Mouse (Mus musculus): ENCODE results near the gene Ank3.

The Ank3 gene

DNA sequence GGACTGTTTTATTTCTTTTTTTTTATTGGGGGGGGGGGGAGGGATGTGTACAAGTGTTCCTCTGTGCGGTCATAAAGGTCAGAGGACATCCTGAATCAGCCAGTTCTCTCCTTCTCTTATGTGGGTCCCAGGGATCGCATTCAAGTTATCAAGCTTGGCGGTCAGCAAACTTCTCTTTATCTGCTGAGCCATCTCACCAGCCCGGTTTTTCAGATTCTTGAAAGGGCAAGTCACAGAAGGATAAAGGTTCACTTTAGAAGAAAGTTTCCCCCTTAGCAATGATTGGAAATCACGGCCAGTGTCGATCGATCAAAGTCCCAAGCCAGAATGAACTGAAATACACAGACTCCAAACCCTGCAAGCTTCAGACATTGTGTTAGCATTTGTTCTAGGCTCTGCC lies 651.2 kb downstream of the Ank3 start:
- peak; percentile 33 to 67 for DNase-seq (ENCODE audit: low spot score in 2 of 2)

DNA sequence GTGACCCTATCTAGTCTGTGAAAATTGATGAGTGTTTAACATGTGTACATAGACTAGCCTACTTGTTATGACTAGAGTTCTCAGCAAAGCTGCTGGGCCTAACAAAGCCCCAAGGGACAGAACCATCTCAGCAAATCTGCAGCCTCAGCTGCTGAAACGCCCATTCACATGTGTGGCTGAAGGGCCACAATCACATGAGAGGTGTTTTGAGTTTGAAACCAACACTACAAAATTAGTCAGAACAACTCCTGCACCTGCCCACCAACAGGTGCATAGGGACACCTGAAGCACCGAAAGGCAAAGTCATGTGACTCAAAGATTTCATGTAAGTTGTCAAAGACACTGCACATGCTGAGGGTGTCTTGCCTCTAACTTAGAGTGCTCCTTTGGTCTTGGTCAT lies 656.7 kb downstream of the Ank3 start:
- DNase-seq (ENCODE audit: low spot score in 2 of 2): no peak

DNA sequence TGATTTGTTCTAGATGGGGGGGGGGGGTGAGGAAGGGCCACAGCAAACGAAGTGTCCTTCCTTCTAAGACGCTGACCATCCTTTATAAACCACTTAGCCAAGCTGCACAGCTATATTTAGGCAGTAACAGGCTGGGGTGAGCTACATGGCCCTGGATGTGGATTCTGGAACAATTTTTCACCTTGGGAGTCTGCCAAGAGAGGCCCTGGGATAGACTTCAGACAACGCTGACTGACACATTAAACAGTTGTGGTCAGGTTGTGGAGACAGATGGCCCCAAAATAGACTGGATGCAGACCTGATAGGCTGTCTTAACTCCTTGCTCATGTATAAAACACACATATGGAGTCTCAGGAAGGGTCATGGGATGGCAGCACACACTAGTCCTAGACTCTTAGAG lies 658.5 kb downstream of the Ank3 start:
- no peak for DNase-seq (ENCODE audit: low spot score in 2 of 2)

DNA sequence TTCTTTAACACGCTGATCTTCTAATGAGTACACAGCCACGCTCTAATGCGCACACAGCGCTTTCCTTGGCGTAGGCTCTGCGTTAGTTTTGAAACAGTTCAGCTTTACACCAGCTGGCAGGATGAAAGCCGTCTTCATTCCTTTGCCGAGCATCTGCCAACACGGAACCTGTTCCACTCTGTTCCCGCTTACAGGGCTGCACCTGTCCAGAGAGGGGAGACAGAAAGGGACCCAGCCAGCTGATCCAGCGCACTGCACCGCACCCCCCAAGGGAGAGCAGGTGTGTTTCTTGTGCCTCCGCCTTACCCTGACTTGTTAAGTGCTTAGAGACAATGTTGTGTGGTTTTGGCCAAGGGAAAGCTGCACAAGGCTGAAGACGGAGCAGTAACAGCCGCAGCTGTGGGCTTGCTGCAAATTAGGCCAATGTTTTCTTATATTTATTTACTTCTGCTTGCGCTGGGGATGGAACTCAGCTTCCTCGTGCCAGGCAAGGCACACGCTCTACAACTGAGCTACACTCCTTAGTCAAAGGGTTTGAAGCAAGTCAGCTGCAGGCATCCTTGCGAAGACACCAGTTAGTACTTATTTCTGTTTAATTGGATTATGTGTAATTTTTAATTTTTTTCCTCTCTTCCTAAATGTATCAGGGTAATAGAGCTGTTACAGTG lies 661.6 kb downstream of the Ank3 start:
- DNase-seq (ENCODE audit: low spot score in 2 of 2): peak in 1 of 2 experiments; percentile 11

DNA sequence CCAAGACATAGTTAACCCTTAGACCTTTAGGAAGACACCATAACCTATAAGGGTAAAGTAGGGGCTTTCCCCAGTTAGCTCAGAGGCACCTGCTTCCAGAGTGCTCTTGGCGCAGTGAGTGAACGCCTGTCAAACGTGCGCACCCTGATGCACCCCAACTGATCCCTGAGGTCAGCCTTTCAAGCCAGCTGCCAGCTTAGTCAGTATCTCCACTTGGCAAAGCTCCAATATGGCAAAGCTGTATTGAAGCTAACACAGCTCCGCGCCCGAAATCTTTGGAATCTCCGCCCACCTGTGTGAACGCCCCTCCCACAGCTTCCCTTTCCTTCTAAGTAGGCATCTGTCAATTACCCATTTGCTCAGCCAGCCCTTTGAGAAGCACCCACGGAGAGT lies 662.1 kb downstream of the Ank3 start:
- DNase-seq (ENCODE audit: low spot score in 2 of 2): peak; percentile 12 to 18

DNA sequence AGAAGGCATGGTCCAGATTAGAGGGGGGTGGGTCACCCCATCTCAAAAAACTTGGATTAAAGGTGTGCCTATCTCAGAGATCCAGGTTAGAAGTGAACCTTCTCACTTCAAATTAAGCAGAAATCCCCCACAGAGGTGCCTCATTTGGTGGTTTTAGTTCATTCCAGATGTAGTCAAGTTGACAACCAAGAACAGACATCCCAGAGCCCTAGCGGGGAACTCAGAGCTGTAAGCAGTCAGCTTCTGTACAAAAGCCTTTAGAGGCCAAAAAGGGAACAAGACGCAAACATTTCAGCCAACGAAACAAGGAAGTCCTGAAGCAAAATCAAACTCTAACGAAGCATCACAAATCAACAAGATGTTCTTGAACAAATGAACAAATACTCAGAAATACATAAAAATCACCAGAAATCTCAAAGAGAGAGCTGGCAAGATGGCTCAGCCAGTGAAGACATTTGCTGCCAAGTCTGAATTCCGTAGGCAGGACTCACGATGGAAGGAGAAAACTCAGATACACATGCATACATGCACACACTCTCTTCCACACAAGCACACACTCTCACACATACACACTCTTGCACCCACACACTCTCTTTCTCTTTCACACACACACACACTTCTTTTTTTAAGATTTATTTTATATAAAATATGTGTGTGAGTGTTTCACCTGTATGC lies 665.4 kb downstream of the Ank3 start:
- no peak for DNase-seq (ENCODE audit: low spot score in 2 of 2)

DNA sequence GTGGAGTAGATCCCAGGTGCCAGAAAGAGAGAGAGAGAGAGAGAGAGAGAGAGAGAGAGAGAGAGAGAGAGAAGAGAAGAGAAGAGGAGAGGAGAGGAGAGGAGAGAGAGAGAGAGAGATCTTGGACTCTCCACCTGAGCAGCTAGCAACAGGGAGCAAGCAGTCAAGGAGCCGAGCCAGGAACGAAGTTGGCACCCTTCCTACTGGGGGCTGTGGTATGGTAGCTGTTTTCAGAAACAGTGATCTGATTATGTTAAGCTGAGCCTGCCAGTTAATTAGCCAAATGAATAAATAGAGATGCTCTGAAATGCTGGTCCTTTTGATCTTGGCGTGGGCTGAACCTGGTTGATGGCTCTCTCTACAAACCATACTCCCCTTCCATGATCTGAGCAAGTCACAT lies 666.6 kb downstream of the Ank3 start:
- no peak for DNase-seq (ENCODE audit: low spot score in 2 of 2)

DNA sequence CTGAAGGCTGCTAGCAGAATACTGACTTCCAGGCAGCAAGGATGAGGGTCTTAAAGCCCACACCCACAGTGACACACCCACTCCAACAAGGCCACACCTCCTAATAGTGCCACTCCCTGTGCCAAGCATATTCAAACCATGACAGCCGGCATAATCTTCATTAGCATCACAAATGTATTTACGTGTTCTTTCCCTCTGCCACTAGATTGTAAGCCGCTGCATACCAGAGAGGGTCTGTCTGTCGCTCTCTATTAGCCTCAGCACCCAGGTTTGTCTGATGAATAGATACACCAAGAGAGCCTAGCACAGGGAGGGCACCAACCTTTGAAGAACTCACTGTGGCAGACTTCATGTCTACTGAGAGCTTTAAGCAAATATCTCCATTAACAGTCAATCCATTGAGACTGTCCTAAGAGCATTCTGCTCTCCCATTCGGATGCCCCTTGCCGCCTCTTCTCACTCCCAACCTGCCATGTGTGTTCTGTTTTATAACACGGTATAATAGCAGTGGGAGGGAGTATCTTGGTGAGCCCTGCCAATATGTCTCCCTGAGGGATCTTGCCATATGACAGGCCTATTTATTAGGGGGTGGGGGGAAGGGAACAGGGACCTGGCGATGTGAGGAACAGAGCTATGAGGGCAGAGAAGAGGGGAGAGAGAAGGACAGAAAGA lies 668.1 kb downstream of the Ank3 start:
- DNase-seq (ENCODE audit: low spot score in 2 of 2): no peak

DNA sequence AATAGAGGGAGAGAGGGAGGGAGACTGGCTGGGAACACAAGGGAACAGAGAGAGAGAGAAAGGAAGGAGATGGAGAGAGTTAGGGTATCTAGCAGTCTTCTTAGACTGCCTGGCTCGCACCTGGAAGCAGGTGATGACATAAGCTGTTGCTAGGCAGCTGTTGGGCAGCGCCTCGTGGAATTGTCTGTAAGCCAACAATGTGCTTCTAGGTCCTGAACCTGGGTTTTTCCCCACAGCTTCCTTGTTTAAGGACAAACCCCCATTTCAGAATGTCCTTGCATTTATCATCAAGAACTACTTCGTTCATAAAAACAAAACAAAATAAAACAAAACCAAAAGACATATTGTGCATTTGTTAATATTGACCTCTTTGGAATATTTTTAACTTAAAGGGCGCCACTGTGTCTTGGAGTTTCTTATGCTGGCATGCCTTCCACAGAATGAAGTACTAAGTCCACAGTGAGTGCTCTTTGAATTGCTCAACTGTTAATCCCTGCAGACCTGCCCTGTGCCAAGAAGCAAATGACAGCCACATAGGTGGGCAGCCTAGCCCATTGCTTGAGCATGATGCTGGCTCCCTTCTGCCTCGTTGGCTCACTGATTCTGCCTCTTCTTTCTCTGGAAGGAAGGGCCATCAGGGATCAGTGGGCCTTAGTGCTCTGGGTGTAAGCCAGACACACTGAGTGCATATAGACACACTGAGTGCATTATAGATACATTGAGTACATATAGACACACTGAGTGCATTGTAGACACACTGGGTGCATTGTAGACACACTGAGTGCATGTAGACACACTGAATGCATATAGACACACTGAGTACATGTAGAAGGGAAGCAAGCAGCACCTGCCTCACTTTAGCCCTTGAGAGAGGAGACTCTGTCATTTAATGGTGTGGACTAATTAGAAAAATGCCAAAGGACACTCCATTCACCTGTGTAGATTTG lies 668.9 kb downstream of the Ank3 start:
- DNase-seq (ENCODE audit: low spot score in 2 of 2): no peak

DNA sequence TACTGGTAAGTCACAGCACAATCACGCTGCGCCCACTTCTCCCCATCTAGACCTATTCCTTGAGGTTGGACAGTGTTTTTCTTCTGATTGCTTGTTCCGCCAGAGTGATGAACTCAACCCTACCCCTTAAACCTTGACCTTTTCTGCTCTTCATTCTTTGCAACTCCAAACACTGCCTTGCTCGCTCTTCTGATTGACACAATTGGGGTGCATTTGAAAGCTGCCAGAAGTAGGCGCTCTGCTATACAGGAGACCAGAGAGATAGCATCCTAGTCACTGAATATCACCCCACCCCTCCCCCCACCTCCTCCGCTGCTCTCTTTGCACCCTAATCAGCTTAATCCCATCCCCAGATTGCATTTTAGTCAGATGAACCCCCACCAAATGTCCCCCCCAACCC lies 670.7 kb downstream of the Ank3 start:
- no peak for DNase-seq (ENCODE audit: low spot score in 2 of 2)

DNA sequence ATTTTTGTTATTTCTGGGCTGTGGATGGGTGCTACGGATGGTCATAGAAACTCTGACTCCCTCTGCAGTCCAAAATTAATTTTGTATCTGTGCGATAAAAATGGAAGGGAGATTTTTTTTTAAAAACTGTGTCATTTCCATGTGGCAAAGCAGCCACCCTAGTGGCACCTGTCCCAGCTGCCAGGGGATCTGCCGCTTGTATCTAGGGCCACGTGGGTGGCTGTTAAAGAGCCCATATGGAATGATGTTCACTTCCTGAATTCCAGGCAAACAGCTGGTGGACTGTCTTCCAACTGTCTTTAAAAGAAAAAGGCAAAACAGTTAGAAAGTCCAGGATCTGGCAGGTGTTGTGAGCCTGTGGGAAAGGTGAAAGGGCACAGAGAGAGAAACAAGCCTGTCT lies 672.8 kb downstream of the Ank3 start:
- no peak for DNase-seq (ENCODE audit: low spot score in 2 of 2)
